Mouse (Mus musculus): ENCODE measurements at regions not wholly inside any gene's neighbourhood (a gene's known extent, or its start where the extent isn't known, plus 50 kb on each side); places are given as distances from the start of the nearest gene placed in this dataset.

- no peak for TF ChIP-seq CTCF (IDR thresholded peaks at IDR 0.05; ENCODE audit: low read depth)
- TF ChIP-seq EP300 (IDR thresholded peaks at IDR 0.05; ENCODE audit: low read depth), result no peak
Measured at GRCm38 (mm10) chr5:120280991-120281602, 150.4 kb upstream of the Lhx5 start.
